Mouse (Mus musculus) liver, adult 2 months (tissue): ENCODE data around the gene Emc1.

Experiments
- CTCF ChIP-seq: fragments of 200-500 bp; IDR thresholded peaks from 2 replicates; pipeline ENCODE4 v1.5.1; 2011; ENCODE audit warnings: low read depth, low read length, control low read depth
- POLR2A ChIP-seq: fragments of 200-500 bp; IDR thresholded peaks from 2 replicates; pipeline ENCODE4 v1.6.1; 2011; ENCODE audit warnings: low read length, control low read depth; ENCODE audit not compliant: insufficient read depth; ENCODE audit errors: extremely low read depth

DNA sequence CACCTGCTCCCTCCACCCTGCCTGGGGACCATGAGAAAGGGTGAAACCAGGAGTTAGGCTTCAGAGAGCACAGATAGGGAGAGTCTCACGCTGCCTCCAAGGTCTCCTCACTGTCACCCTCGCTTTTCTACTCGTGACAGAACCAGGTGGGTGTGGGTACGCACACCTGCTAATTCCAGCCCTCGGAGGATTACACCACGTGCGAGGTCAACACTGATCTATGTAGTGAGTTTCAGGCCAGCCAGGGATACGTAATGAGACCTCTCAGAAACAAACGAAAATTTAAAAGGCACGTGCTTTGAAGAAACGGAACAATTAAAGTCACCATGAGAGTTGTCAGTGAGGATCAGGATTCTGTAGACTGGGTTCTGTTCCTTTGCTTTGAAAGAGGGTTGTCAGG is 33.9 kb upstream of the Emc1 start:
- TF ChIP-seq POLR2A (no peak), CTCF (no peak)
